Mouse (Mus musculus) cerebellum, adult 2 months (tissue): ENCODE results near the gene Hist2h2ab.

ENCODE experiments used
- CTCF ChIP-seq: fragments of 200-500 bp; IDR thresholded peaks from 2 replicates; pipeline ENCODE4 v1.5.1; 2011; ENCODE audit warnings: low read depth, mild to moderate bottlenecking, control low read depth, low read length, moderate library complexity, borderline replicate concordance; ENCODE audit not compliant: insufficient read depth
- POLR2A ChIP-seq: fragments of 200-500 bp; IDR thresholded peaks from 2 replicates; pipeline ENCODE4 v1.6.1; 2011; ENCODE audit warnings: low read length, control low read depth, borderline replicate concordance; ENCODE audit not compliant: insufficient read depth

- TF ChIP-seq POLR2A: no peak
- no peak for TF ChIP-seq CTCF
Observed at GRCm38 (mm10) chr3:96266132-96266710, 46.6 kb downstream of the Hist2h2ab start.
